Mouse (Mus musculus) forebrain, embryonic 13.5 days (tissue): ENCODE data around the gene I830077J02Rik. TPM values are rescaled to one million over a fixed set of nuclear protein-coding genes. Genes with fewer than 3 reads are reported as not detected.

ENCODE experiments used
- ATAC-seq: fragments of 200-750 bp; cut with Nextera tagmentation; 2 replicates; pipeline ENCODE4 v1.8.0; 2017
- H3K27ac ChIP-seq: fragments of 300-500 bp; sonication (generic); 2 replicates; pipeline ENCODE4 v1.5.1; 2015; ENCODE audit warnings: inconsistent platforms, mild to moderate bottlenecking, moderate library complexity
- H3K27me3 ChIP-seq: fragments of 300-500 bp; sonication (generic); 2 replicates; pipeline ENCODE4 v1.6.1; 2015; ENCODE audit warnings: mild to moderate bottlenecking, inconsistent platforms
- H3K36me3 ChIP-seq: fragments of 300-500 bp; sonication (generic); 2 replicates; pipeline ENCODE4 v1.6.1; 2015; ENCODE audit warnings: mild to moderate bottlenecking, inconsistent platforms; ENCODE audit not compliant: poor library complexity, severe bottlenecking
- H3K4me1 ChIP-seq: fragments of 300-500 bp; sonication (generic); 2 replicates; pipeline ENCODE4 v1.6.1; 2015; ENCODE audit warnings: inconsistent platforms
- H3K4me2 ChIP-seq: fragments of 300-500 bp; sonication (generic); 2 replicates; pipeline ENCODE4 v1.6.1; 2015; ENCODE audit warnings: inconsistent platforms, mild to moderate bottlenecking, moderate library complexity
- H3K4me3 ChIP-seq: fragments of 300-500 bp; sonication (generic); 2 replicates; pipeline ENCODE4 v1.5.1; 2015; ENCODE audit warnings: mild to moderate bottlenecking, inconsistent platforms
- H3K9ac ChIP-seq: fragments of 300-500 bp; sonication (generic); 2 replicates; pipeline ENCODE4 v1.6.1; 2015; ENCODE audit warnings: mild to moderate bottlenecking, inconsistent platforms
- H3K9me3 ChIP-seq: fragments of 300-500 bp; sonication (generic); replicated peaks from 2 replicates; pipeline ENCODE4 v1.6.1; 2016; ENCODE audit warnings: inconsistent platforms
- WGBS: fragments of 180-500 bp; shearing (Covaris S2); methylation state at CpG from one replicate; pipeline ENCODE4 v1.1.7; 2015; 5-methylcytosine and 5-hydroxymethylcytosine counted together
- polyA plus RNA-seq: library from polyadenylated mRNA; unstranded; fragments of >200 nt; fragmentation: Nextera tagmentation; extraction: Ambion mirVana; gene quantifications from 2 replicates; pipeline ENCODE4 v1.2.1, GENCODE M21; 2015

The I830077J02Rik gene
- polyA plus RNA-seq, 1 experiment from 2014 or later: 0.21 TPM

GRCm38 (mm10) chr3:105883111-105883510 lies 49.4 kb downstream of the I830077J02Rik start:
- WGBS: 92% methylated on average over 2 of the region's 2 CpGs
- no peak overlapping the region for H3K27ac ChIP-seq

GRCm38 (mm10) chr3:105882105-105882504 lies 50.4 kb downstream of the I830077J02Rik start:
- Histone ChIP-seq H3K4me2 (no peak overlapping the region), H3K4me3 (no peak overlapping the region), H3K9me3 (no peaks in the 10 kb centered on the region), H3K27me3 (no peaks in the 10 kb centered on the region), H3K36me3 (no peaks in the 10 kb centered on the region), H3K4me1 (no peaks in the 10 kb centered on the region), H3K9ac (no peak overlapping the region), H3K27ac (no peak overlapping the region)
- 94% methylated on average over 7 of the region's 7 CpGs for WGBS
- no peak for ATAC-seq

More at GRCm38 (mm10) chr3:105883111-105883510, 49.4 kb downstream of the I830077J02Rik start:
- Histone ChIP-seq H3K27me3 (no peaks in the 10 kb centered on the region), H3K4me3 (no peak overlapping the region), H3K4me1 (no peaks in the 10 kb centered on the region), H3K9me3 (no peaks in the 10 kb centered on the region), H3K36me3 (no peaks in the 10 kb centered on the region), H3K9ac (no peak overlapping the region), H3K4me2 (no peak overlapping the region)
- no peak for ATAC-seq

- Histone ChIP-seq H3K4me1 (no peaks in the 10 kb centered on the region), H3K27me3 (no peaks in the 10 kb centered on the region), H3K36me3 (no peaks in the 10 kb centered on the region), H3K27ac (no peak overlapping the region), H3K9ac (no peak overlapping the region), H3K4me2 (no peak overlapping the region), H3K4me3 (no peak overlapping the region), H3K9me3 (no peaks in the 10 kb centered on the region)
- ATAC-seq: no peak
- 68% methylated on average over 3 of the region's 3 CpGs for WGBS
These were observed 52.0 kb downstream of the I830077J02Rik start for GRCm38 (mm10) chr3:105880419-105880818.

- 89% methylated on average over 8 of the region's 8 CpGs for WGBS
- Histone ChIP-seq H3K4me1 (no peaks in the 10 kb centered on the region), H3K27me3 (no peaks in the 10 kb centered on the region), H3K36me3 (no peaks in the 10 kb centered on the region), H3K4me3 (no peak overlapping the region), H3K27ac (no peak overlapping the region), H3K9ac (no peak overlapping the region), H3K4me2 (no peak overlapping the region), H3K9me3 (no peaks in the 10 kb centered on the region)
- no peak for ATAC-seq
These were observed 53.7 kb downstream of the I830077J02Rik start for GRCm38 (mm10) chr3:105878751-105879150.

DNA sequence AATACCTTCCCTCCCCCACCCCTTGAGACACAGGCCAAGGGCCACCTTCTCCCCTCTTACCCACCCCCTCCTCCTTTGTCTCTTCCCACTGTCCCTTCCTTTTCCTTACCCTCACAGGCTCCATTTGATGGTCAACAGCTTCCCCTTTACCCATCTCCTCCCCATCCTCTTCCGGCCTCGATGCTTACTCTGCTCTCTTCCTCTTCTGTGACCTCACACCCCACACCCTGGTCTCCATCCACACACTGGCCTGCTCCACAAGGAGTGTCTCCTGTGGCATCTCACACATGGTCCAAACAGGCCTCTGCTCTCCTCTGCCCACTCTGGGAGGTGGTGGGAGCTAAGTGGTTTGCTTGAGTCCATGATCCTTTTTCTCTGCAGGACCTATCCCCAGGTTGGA lies 54.5 kb downstream of the I830077J02Rik start:
- no peaks in the 10 kb centered on the region for H3K4me1 ChIP-seq
- no peak for ATAC-seq
- no peaks in the 10 kb centered on the region for H3K27me3 ChIP-seq
- no peak overlapping the region for H3K27ac ChIP-seq
- 78% methylated on average over 2 of the region's 2 CpGs for WGBS
- no peaks in the 10 kb centered on the region for H3K36me3 ChIP-seq
- no peak overlapping the region for H3K4me3 ChIP-seq
- H3K4me2 ChIP-seq: no peak overlapping the region
- H3K9ac ChIP-seq: no peak overlapping the region
- no peaks in the 10 kb centered on the region for H3K9me3 ChIP-seq

GRCm38 (mm10) chr3:105877252-105877803 lies 55.1 kb downstream of the I830077J02Rik start:
- H3K27ac ChIP-seq: no peak overlapping the region
- 94% methylated on average over 6 of the region's 6 CpGs for WGBS
- no peak overlapping the region for H3K4me2 ChIP-seq
- no peaks in the 10 kb centered on the region for H3K9me3 ChIP-seq
- peaks cover under 1% of the 10 kb centered on the region; the same call in 1 of the 2 replicates for H3K4me1 ChIP-seq
- no peak for ATAC-seq
- H3K36me3 ChIP-seq: no peaks in the 10 kb centered on the region
- no peaks in the 10 kb centered on the region for H3K27me3 ChIP-seq
- H3K4me3 ChIP-seq: no peak overlapping the region
- no peak overlapping the region for H3K9ac ChIP-seq

- H3K27me3 ChIP-seq: no peaks in the 10 kb centered on the region
- WGBS: 79% methylated on average over 5 of the region's 5 CpGs
- ATAC-seq: no peak
These were observed 56.4 kb downstream of the I830077J02Rik start for GRCm38 (mm10) chr3:105876022-105876421.

More at GRCm38 (mm10) chr3:105876022-105876421, 56.4 kb downstream of the I830077J02Rik start:
- no peak overlapping the region for H3K9ac ChIP-seq
- no peak overlapping the region for H3K4me2 ChIP-seq
- H3K9me3 ChIP-seq: no peaks in the 10 kb centered on the region
- peaks cover 6% of the 10 kb centered on the region; the same call in 1 of the 2 replicates for H3K4me1 ChIP-seq
- no peak overlapping the region for H3K27ac ChIP-seq
- H3K4me3 ChIP-seq: no peak overlapping the region
- no peaks in the 10 kb centered on the region for H3K36me3 ChIP-seq

Other genes with a start within 250 kb of the I830077J02Rik start
- 36.2 and 38.3 TPM in 2 replicates for gene Ddx20, start 245.1 kb downstream of the I830077J02Rik start, polyA plus RNA-seq
- gene Inka2, start 228.1 kb downstream of the I830077J02Rik start, polyA plus RNA-seq: 2.5 and 3.6 TPM in 2 replicates
- 73.2 and 84.7 TPM in 2 replicates for gene Rap1a, start 131.3 kb downstream of the I830077J02Rik start, polyA plus RNA-seq
- gene Adora3, start 61.8 kb downstream of the I830077J02Rik start, polyA plus RNA-seq: 0.12 and 0.14 TPM in 2 replicates
- not detected in 2 replicates for gene Tmigd3, start 61.8 kb downstream of the I830077J02Rik start, polyA plus RNA-seq
- gene Wdr77, start 26.7 kb upstream of the I830077J02Rik start, polyA plus RNA-seq: 113 and 122 TPM in 2 replicates
- gene Atp5f1, start 27.4 kb upstream of the I830077J02Rik start, polyA plus RNA-seq: 528 and 564 TPM in 2 replicates
- 3.0 and 3.6 TPM in 2 replicates for gene Ovgp1, start 41.0 kb upstream of the I830077J02Rik start, polyA plus RNA-seq
- gene Pifo, start 82.0 kb upstream of the I830077J02Rik start, polyA plus RNA-seq: 4.0 and 5.3 TPM in 2 replicates
- not detected in 2 replicates for gene Chil5, start 100.2 kb upstream of the I830077J02Rik start, polyA plus RNA-seq
- gene Chia1, start 180.6 kb upstream of the I830077J02Rik start, polyA plus RNA-seq: 0.28 and 0.68 TPM in 2 replicates
- gene Chil3, start 234.9 kb upstream of the I830077J02Rik start, polyA plus RNA-seq: not detected in 2 replicates